Mouse (Mus musculus) G1E (cell line): ENCODE data around the gene Dll3.

Experiments used
- CTCF ChIP-seq: IDR thresholded peaks from 2 replicates; pipeline ENCODE4 v1.5.1; 2012; ENCODE audit warnings: low read depth, low read length, inconsistent platforms, mixed read lengths
- GATA1 ChIP-seq: IDR thresholded peaks from 2 replicates; pipeline ENCODE4 v1.6.1; 2012; ENCODE audit warnings: borderline replicate concordance, low read length, inconsistent platforms, mixed read lengths
- GATA2 ChIP-seq: IDR thresholded peaks from 2 replicates; pipeline ENCODE4 v1.6.1; 2012; ENCODE audit warnings: low read depth, low read length, inconsistent platforms, borderline replicate concordance
- POLR2AphosphoS5 ChIP-seq: IDR thresholded peaks from 2 replicates; pipeline ENCODE4 v1.6.1; 2012; ENCODE audit warnings: low read depth, low read length, inconsistent platforms; ENCODE audit not compliant: insufficient replicate concordance
- TAL1 ChIP-seq: conservative IDR thresholded peaks from 2 replicates; pipeline ENCODE4 v1.6.1; 2012; ENCODE audit warnings: low read depth, low read length, inconsistent platforms, mixed read lengths

- TF ChIP-seq CTCF (no peak), GATA1 (no peak), TAL1 (no peak), POLR2AphosphoS5 (no peak), GATA2 (no peak)
Measured at GRCm38 (mm10) chr7:28347746-28348145, 45.7 kb upstream of the Dll3 start.
